Mouse (Mus musculus) c-Kit-negative CD71-positive TER-119-positive erythroid progenitor cells, embryonic 14.5 days (primary cell): ENCODE measurements at regions not wholly inside any gene's neighbourhood (a gene's known extent, or its start where the extent isn't known, plus 50 kb on each side); places are given as distances from the start of the nearest gene placed in this dataset.

Experiments used
- DNase-seq: peaks from one replicate; pipeline ENCODE4 v3.0.0-alpha.2; 2013; ENCODE audit warnings: low read depth, low spot score

DNA sequence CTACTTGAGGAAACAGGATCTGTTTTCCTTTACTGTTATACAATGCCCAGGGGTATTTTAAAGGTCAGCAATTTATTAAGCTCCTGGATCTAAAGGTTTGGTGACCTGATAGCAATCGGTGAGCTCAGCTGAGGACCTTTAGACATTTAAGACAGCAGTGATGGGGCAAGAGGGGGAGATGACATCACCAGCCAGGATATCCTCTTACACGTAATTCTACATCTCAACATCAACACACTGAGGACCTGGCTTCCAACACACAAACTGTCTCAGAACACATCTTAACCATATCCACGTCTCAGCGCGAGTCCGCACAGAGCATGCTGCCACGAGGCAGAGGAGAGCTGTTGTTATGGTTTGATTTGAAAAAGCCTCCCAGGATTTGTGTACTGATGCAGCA, 69.2 kb downstream of the Nhlrc3 start:
- DNase-seq: no peak

DNA sequence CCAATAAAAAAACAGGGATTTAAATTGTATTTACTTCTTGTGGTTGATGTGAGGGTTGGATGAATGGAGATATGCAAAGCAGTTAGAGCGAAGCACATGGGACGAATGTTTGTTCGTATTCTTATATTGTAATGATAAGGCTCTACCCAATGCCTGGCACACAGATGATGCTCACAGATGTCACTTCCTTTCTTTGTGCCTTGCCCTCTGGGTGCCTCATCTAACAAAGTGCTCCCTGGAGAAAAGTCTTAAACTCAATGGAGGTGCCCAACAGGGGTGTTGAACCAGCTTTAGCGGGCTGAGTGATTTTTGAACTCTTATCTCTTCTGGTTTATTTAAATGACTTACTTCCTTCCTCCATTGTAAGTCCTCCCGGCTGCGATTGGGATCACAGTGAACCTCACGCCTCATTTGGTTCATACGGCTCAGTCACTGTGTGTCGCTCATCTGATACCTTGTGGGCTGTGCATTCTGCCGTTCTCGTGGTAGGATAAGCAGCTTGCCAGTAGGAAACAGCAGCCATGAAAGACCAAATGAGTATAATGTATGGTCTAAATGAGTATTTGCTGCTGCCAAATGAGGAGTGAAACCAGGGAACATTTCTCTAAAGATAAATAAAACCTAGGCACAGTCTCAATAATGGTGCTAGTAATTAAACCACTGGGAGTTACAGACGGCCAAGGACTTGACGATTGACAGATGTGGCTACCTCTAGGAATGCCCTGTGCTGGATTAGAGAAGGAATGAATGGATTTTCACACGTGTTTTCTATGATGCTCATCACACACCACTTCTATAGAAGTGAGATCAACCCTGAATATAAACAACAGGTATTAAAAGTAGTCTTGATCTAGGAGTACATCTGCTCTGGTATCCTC, 81.2 kb downstream of the Nhlrc3 start:
- DNase-seq: no peak

DNA sequence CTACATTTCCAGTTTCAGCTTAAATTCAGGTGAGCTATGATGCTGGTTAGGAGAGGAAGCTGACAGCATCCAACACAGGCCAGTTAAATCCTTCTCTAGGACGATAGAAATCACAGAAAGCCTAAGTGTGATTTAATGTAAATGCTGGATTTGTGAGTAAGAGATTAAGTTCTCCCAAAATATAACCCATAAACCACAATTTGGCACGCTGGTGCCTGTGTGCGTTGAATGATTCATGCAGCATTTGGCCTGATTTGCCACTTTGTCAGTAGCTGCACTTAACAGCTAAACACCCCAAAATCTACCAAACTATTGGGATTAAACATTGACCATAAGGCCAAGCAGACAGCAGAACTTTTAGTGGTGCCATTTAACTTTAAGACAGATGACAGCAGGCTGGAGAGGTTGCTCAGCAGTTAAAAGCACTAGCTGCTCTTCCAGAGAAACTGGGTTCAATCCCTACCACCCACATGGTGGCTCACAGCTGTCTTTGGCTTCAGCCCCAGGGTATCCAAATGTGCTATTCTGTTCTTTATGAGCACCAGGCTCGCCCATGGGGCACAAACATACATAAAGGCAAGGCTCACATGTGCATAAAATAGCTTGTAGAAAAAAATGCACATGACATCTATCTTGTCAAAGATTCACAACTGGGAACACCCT, 83.5 kb downstream of the Nhlrc3 start:
- DNase-seq: no peak

- DNase-seq: no peak
Observed at GRCm38 (mm10) chr3:53376864-53377447, 86.2 kb downstream of the Nhlrc3 start.

DNA sequence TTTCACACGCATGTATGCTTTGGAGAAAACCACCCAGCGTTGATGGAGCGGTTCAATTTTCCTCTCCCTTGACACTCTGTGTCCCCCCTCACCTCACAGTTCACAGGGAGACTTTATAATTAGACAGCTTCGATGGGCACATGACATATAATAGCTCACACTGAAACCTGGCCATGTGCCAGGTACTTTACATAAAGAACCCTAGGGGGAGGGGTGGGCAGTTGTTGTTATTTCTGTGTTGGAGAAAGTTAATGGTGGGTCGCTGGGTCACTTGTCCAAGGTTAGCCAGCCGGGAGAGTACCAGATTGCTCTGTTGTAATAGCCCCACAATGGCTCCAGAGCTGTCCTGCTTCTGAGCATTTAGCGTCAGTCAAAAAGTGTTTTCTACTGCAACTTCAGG, 90.2 kb downstream of the Nhlrc3 start:
- DNase-seq: no peak

- DNase-seq: no peak
Observed at GRCm38 (mm10) chr3:53371910-53372309, 91.2 kb downstream of the Nhlrc3 start.

DNA sequence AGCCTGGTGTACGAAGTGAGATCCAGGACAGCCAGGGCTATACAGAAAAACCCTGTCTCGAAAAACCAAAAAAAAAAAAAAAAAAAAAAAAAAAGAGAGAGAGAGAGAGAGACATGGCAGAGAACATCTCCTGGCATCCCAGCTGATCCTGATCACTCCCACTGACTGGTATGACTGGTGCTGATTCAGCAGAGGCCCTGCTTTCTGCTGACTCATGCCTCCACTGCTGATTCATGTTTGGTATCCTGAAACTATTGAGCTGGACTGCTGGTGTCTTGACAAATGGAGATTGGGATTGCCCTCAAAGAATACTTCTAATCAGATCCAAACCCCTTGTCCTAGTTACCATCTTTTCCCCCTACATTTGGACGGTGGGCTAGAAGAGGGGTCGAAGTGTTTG, 101.9 kb downstream of the Nhlrc3 start:
- DNase-seq: peak; percentile 22

DNA sequence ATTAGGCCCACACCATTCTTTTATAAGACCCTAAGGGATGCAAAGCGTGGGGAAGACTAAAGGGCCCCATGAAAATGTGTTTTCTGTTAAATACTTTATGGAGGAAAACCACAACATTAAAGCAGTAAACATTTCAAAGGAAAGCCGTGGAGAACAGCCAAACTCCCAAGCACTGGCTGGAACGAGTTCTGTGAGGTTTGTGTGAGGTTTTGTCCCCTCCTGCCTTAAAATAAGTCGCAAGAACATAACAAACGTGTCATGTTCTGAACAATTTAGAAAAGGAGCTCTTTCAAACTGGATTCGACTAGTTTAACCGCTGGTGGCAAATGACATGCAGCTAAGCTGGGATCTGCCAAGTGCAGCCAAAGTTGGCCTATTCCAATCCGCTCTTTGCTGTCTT, 109.4 kb downstream of the Nhlrc3 start:
- DNase-seq: no peak

DNA sequence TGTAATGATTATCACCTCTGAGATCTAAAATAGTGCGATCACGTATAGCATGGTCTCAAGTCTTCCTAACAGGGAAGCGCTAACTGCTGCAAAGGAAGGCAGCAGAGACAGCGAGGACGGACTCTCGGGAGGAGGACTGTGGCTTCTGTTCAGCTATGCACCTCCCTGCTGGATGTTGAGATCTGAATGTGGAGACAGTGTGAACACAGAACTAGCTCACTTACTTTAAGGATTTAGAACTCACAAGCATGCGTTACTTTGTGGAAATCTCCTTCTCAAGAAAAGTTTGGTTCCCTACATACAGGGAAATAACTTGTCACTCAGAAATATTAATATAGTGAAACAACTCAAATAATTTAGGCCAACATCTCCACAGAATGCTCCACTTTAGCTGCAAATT, 109.8 kb downstream of the Nhlrc3 start:
- no peak for DNase-seq

DNA sequence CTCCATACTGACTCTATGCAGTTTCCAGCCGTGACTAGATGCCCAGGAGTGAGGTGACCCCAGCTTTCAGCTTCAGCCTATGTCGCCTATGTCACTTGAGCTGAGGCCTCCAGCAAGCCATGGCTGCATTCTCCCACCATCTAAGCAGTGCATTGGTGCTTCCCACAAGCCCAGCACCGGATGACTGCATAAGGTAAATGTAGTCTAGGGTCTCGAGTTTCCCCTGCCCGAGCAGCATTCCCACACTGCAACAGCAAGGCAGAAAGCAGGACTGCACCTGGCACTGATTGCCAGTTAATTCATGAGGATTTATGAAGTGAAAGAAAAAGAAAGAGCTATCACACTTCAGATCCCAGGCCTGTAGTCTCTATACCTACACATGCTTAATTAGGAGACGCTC, 119.5 kb downstream of the Nhlrc3 start:
- DNase-seq: no peak

DNA sequence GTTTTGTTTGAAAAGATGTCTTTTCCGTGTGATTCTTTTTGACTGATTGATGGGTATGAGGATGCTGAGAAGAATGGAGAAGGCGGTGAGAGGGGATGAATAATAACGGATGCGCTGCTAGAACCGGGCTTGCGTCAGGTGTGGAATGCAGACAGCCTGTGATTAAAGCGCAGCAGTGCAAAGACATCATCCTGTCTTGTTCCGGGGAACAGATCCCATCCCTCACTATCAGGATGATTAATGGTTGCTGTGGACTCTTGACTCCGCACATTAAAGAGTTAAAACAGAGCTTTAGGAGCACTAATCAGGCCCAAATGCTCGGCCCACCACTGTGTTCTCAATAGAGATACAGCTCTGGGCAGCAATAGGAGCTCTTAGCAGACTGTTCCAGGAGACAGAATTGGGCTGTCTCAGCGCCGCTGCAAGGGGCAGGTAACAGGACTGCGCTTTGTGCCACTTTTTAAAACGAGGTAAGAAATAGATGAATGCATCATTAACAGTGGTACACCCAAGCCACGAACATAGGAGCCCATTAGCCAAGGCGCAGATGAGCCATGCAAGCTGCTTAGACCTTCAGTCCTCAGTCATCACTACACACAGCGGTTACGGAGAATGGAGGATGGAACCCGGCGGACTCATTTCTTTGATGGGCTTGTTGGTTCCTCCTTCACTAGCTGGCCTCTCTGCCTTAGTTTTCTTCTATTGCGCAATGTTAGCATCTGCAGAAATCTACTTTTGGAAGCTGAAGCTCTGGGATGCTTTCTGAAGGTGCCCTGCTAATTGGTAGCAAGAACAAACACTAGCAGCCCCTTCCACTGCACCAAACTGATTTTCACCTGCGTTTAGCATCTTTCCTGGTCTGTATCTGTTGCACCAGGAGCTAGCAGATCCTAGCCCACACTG, 121.6 kb downstream of the Nhlrc3 start:
- DNase-seq: no peak

DNA sequence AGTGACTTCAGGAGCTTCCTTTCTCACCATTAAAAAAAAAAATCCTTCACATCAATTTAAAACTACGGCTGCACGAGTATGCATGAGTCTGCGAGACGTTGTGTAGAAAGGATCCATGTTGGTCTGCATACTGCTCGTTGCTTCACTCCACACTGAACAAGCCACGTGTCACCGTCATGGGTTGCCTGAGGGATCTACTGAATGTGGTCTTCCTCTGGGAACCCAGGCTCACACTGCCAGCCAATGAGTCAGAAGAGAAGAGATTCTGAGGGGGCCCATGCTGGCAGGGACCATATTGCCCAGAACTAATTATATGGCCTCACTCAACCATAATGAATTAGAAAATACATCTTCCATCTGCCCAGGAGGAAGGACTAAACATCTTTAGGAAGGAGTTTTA, 124.6 kb downstream of the Nhlrc3 start:
- DNase-seq: no peak

DNA sequence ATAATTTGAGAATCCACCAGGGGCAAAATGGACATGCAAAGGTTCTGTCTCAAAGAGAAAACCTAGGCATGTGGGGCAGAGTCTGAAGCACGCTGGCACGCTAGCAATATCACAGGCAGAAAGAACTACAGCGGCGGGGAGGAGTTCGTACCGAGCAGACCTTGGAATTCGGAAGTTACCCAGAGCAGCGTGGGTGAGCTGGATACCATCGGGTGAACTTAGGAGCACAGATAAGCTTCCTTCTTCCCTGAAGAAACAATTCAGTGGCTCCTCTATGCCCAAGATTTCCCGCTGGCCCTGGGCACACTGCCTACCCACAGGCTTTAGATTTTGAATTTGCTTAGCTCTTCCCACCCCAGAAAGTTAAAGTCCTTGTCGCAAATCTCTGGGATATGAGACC, 129.1 kb downstream of the Nhlrc3 start:
- no peak for DNase-seq

DNA sequence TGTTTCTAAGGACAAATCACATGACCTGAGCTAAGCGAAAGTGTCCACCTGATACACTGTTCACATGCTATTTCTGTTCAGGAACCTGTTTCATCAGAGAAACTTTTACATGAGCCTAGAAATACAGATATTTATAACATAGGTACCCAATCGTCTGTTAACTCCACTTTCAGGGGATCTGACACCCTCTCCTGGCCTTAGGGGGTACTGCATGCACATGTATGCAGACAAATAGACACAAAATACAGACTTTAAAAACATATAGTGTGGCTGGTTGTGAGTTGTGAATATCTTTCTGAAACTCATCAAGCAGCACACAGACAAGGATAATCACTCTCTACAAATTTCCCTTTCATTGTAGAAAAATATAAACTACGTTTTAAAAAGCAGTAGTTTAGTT, 133.6 kb downstream of the Nhlrc3 start:
- no peak for DNase-seq

DNA sequence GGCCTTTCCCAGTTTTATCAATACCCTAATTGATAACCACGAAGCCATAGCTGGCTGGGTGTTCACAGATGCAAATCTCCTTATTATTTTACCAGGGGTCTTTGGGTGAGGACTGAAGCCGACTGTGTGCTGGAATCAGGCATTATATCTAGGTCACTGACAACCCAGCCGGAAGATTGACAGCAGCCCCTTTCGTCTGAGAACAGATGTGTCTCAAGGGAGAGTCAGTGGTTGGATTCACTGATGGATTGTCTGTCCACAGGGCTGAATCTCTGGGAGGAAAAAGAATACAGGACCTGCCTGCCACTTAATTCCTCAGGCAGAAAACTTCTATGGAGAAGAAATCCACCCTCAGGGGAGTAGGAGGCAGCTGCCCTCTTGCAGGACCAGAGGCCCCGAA, 135.7 kb downstream of the Nhlrc3 start:
- no peak for DNase-seq

GRCm38 (mm10) chr3:53326967-53327366, 136.2 kb downstream of the Nhlrc3 start:
- no peak for DNase-seq

- DNase-seq: no peak
Observed at GRCm38 (mm10) chr3:53325080-53325479, 138.1 kb downstream of the Nhlrc3 start.

DNA sequence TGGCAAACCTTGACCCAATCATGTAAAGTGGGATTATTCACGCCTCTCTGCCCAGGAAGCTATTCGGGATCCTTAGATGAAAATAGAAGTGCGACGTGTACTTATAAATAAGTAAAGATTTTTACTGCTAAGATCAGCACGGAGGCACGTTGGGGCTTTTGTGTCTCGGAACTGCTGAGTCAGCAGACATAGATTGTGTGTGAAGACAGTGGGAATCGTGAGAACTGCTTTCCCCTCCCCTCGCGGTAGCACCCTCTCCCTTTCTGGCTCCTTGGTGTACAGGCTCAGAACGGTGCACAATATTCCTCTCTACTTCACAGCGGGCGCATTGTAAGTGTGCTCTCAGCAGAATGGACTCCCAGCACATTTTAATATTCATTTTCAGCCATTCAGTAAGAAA, 138.7 kb downstream of the Nhlrc3 start:
- no peak for DNase-seq

- no peak for DNase-seq
Observed at GRCm38 (mm10) chr3:53315449-53315848, 147.7 kb downstream of the Nhlrc3 start.
